Mouse (Mus musculus) Patski (cell line): ENCODE measurements around the gene Fkbp9. TPM values are rescaled to one million over a fixed set of nuclear protein-coding genes. Genes with fewer than 3 reads are reported as not detected.

Source experiments
- ATAC-seq: fragments of 100-300 bp; one replicate; pipeline ENCODE4 v1.8.0; 2021
- CTCF ChIA-PET: fragments of 350-600 bp; sonication (Branson Sonifier 250); formaldehyde crosslinking; loops from one replicate; lab custom pipeline; 2022; ENCODE audit warnings: inconsistent platforms; lab: Charles Lee
- POLR2A ChIA-PET: fragments of 350-600 bp; sonication (Branson Sonifier 250); formaldehyde crosslinking; loops from one replicate; lab custom pipeline; 2022; ENCODE audit warnings: antibody characterized with exemption, inconsistent platforms; lab: Charles Lee
- DNase-seq: peaks from one replicate; pipeline ENCODE4 v3.0.0-alpha.2; 2011; ENCODE audit warnings: low read depth, low spot score
- H3K27me3 ChIP-seq: fragments of 371-371 bp; one replicate; pipeline ENCODE4 v1.5.1; 2021
- CTCF ChIP-seq: fragments of 100-300 bp; IDR thresholded peaks from one replicate; pipeline ENCODE4 v1.5.1; 2021
- in situ Hi-C: fragments of 300-500 bp; cut with MboI; formaldehyde crosslinking; loops from 3 replicates; pipeline ENCODE4 v1.11.1; 2018; ENCODE audit warnings: low pct_unique_long_range_greater_than_20kb, mixed read lengths
- polyA plus RNA-seq: library from polyadenylated mRNA; unstranded; gene quantifications from one replicate; pipeline ENCODE4 v1.2.3, GENCODE M21; 2021

Fkbp9 gene
- polyA plus RNA-seq, 1 experiment from 2014 or later: 169 TPM

DNA sequence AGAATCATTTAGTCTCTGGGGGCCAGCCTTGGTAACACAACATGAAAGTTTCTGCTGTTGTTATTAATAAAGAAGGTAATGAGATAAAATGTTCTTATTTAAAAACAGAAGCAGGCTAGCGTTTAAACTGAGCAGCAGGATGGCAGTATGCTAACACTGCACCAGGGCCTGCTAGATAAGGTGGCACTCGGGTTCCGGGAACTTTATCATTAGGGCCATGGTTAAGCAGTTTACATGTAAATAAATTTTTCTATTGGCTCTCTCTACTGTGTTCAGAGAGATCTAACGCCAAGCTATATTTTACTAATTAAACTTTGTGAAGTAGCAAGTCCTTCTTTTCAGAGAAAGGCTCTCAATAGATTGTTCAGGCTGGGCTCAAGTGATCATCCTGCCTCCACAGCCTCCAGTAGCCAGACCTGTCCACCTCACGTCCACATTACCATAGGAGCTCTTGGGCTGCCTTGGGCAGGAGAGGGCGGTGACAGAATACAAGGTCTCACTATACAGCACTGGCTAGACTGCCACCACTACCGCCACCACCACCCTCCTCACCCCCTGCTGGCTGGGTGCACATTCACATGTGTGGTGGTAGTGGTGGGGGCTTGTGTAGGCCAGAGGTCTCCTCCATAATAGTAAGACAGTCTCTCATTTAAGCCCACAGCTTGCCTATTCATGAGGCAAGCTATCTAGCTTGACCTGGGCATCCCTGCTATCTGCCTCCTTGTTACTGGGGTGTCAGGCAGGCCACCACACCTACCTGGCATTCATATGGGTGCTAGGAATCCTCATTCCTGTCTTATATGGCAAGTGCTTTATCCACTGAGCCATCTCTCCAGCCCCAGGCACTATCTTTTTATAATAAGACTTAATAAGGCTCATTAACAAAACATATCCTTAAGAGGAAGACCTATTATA is 71.0 kb downstream of the Fkbp9 start:
- TF ChIP-seq CTCF: no peak
- ChIA-PET CTCF (interaction anchor here (0.7 to 4.0 kb wide), 3 partner anchors 11 to 93 kb away, joined by 3 to 16 read pairs (median 3); no protein-coding TSS in a partner anchor), POLR2A (no interaction called here)
- no peak for DNase-seq
- in situ Hi-C loops: no loop called here
- ATAC-seq: no peak
- no peaks in the 10 kb centered on the region for H3K27me3 ChIP-seq

DNA sequence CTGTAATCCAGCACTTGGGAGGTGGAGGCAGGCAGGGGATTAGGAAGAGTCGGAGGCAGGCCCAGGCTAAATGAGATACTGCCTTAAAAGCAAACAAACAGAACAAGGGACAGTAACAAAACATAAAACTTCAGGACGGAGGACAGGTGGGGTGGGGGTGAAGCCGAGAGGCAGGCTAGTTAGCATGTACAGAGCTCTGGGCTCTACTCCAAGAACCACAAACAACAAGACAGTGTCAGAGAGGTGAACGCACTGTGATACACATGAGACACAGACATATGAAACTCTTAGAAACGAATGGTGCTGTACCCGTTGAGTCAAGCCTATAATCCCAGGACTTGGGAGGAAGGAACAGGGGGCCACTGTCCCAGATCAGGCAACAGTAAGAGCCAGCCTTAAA is 72.0 kb downstream of the Fkbp9 start:
- ChIA-PET POLR2A (no interaction called here), CTCF (interaction anchor here (1.0 to 1.4 kb wide), 2 partner anchors 12 to 14 kb away, joined by 3 read pairs; no protein-coding TSS in a partner anchor)
- no peak for TF ChIP-seq CTCF
- DNase-seq (no peak), ATAC-seq (peak; percentile 34)
- in situ Hi-C loops: no loop called here
- no peaks in the 10 kb centered on the region for H3K27me3 ChIP-seq

DNA sequence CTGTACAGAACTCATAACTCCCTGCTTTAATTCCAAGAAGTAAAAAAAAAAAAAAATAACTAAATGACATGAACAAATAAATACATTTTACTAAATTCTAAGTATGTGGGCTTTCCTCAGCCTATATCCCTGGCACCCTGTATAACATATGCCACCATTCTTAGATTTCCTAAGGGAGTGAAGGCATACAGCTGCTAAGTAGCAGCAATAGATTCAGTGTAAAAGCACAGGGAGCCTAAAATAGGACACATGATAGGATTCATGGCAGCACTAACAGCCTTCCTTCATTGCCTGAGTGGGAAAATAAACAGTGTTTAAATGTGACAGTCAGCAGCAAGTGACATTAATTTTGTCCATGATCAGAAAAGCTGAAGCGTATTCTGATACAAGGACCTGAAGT is 72.5 kb downstream of the Fkbp9 start:
- H3K27me3 ChIP-seq: no peaks in the 10 kb centered on the region
- in situ Hi-C loops: no loop called here
- ATAC-seq (no peak), DNase-seq (no peak)
- ChIA-PET CTCF (interaction anchor here (1.0 to 1.4 kb wide), 2 partner anchors 12 to 13 kb away, joined by 3 read pairs; no protein-coding TSS in a partner anchor), POLR2A (no interaction called here)
- TF ChIP-seq CTCF: no peak

DNA sequence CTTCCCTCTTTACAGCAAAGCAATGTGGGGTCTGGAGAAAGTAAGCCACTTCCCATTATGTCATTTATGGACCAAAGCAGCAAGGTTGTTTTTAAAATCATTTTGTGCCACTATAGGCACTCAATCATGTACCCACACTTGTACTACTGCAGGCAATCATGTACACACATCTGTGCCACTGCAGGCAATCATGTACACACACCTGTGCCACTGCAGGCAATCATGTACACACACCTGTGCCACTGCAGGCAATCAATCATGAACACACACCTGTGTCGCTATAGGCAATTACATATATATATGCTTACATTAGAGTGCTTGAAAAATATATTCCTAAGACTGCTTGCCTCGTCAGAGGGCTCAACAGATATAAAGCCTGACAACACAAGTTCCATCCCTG is 73.1 kb downstream of the Fkbp9 start:
- in situ Hi-C loops: loop anchor here (5.0 kb wide), 1 partner anchor 93 kb away; no protein-coding TSS in a partner anchor
- ATAC-seq: no peak
- no peak for TF ChIP-seq CTCF
- H3K27me3 ChIP-seq: no peaks in the 10 kb centered on the region
- POLR2A ChIA-PET: no interaction called here
- no peak for DNase-seq
- CTCF ChIA-PET: no interaction called here

DNA sequence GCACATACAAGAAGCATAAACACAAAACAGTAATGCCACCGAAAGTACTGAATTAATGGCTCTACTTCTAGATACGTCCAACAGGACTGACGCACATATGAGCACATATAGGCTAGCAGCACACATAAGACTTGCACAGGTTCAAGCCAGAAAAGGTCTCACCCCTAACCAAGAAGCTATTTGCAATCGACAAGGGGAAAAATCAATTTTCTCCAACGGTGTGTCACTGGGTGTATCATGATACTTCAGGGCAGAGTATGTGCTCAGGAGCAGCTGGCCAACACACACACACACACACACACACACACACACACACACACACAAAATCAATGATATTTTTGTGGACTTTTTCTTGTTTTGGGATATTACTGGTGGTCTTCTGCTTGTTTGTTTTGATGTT is 73.6 kb downstream of the Fkbp9 start:
- H3K27me3 ChIP-seq: no peaks in the 10 kb centered on the region
- ChIA-PET POLR2A (no interaction called here), CTCF (no interaction called here)
- no peak for TF ChIP-seq CTCF
- DNase-seq (no peak), ATAC-seq (no peak)
- in situ Hi-C loops: loop anchor here (5.0 kb wide), 1 partner anchor 93 kb away; no protein-coding TSS in a partner anchor

DNA sequence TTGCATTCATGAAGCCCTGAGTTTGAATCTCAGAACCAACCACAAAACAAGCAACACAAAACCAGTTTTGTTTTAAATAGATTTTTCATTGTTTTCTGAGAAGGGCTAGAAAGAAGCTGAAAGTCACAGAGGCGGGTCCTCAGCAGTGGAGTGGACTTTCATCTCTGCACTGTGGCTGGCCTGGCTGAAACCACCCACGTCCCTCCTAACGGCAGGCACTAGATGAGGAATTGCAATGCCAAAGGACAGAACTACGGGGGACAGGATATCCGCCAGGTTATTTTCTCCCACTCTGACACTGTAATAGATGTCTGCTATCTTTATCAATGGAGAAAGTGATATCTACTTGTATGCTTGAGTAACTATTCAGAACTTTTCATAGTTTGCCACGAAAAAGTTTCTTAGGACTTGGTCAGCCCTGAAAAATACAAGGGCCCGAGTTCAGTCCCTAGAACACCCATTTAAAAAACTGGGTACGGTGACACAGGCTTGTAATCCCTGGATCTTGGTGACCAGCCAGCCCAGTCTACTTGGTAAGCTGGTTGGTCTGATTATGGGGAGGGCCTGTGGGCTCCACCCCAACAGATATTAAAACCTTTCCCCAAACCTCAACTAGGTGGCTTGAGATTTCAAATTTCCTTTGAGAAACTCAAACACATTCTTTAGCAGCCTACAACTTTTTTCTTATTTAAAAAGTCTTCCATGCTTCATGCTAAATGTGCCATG is 74.4 kb downstream of the Fkbp9 start:
- DNase-seq (no peak), ATAC-seq (no peak)
- ChIA-PET CTCF (no interaction called here), POLR2A (no interaction called here)
- H3K27me3 ChIP-seq: no peaks in the 10 kb centered on the region
- TF ChIP-seq CTCF: no peak
- in situ Hi-C loops: loop anchor here (5.0 kb wide), 1 partner anchor 94 kb away; no protein-coding TSS in a partner anchor

DNA sequence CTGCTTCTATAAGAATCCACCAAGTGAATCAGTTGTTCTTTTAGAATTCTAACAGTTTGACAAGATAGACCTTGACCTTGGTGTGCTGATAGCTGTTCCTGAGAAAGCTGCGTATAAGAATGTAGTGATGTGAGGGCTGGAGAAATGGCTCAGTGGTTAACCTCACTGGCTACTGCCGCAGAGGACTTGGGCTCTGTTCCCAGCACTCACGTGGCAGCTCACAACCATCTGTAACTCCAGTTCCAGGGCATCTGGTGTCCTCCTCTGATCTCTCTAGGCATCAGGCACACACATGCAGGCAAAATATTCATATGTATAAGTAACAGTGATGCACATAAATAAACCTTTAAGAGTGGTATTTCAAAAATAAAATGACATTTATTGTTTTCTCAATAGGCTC is 76.1 kb downstream of the Fkbp9 start:
- H3K27me3 ChIP-seq: no peaks in the 10 kb centered on the region
- in situ Hi-C loops: loop anchor here (5.0 kb wide), 1 partner anchor 96 kb away; no protein-coding TSS in a partner anchor
- TF ChIP-seq CTCF: no peak
- DNase-seq (no peak), ATAC-seq (no peak)
- ChIA-PET POLR2A (interaction anchor here (1.1 kb wide), 1 partner anchor 10 kb away, joined by 7 read pairs; no protein-coding TSS in a partner anchor), CTCF (interaction anchor here (0.9 to 3.8 kb wide), 12 partner anchors 8 to 106 kb away, joined by 3 to 29 read pairs (median 6); partner anchors contain the start of gene Fkbp9)

DNA sequence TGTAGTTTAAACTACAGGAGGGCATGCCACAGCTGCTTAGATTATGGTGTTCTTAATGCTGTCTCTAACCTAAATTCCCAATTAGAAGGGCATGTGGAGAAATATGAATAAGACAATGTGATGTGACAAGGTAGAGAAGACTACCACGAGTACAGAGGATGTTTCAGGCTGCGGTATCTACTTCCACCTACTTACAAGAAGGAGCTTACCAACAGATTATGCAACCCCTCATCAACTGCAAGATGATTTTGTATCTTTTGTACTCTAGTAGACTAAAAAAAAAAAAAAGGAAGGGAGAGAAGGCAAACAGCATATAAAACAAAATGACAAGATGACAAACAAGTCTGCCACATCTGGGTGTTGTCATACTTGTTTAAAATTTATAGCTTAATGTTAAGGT is 76.5 kb downstream of the Fkbp9 start:
- TF ChIP-seq CTCF: no peak
- ChIA-PET CTCF (interaction anchor here (0.7 to 3.8 kb wide), 19 partner anchors 8 to 1700 kb away, joined by 3 to 29 read pairs (median 5); partner anchors contain the start of genes Fkbp9 and Nt5c3), POLR2A (interaction anchor here (1.1 kb wide), 1 partner anchor 10 kb away, joined by 7 read pairs; no protein-coding TSS in a partner anchor)
- no peaks in the 10 kb centered on the region for H3K27me3 ChIP-seq
- ATAC-seq (no peak), DNase-seq (no peak)
- in situ Hi-C loops: loop anchor here (5.0 kb wide), 1 partner anchor 96 kb away; no protein-coding TSS in a partner anchor

DNA sequence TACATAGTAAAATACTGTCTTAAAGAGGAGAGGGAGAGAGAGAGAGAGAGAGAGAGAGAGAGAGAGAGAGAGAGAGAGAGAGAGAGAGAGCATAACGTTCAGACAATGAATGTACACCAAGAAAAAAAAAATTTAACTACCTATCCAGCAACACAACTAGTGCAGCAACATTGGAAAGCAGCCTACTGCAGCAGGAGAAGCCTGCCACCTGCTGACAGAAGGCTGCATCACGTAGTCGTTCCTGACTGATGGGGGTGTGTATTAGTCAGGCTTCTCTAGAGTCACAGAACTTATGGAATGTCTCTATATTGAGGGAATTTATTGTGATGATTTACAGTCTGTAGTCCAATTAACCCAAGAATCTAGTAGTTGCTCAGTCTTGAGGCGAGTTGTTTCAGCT is 77.1 kb downstream of the Fkbp9 start:
- no peaks in the 10 kb centered on the region for H3K27me3 ChIP-seq
- in situ Hi-C loops: loop anchor here (5.0 kb wide), 1 partner anchor 97 kb away; no protein-coding TSS in a partner anchor
- TF ChIP-seq CTCF: peak; percentile 95
- ATAC-seq (peak; percentile 91), DNase-seq (no peak)
- ChIA-PET POLR2A (interaction anchor here (1.1 kb wide), 1 partner anchor 9 kb away, joined by 7 read pairs; no protein-coding TSS in a partner anchor), CTCF (interaction anchor here (0.7 to 3.8 kb wide), 19 partner anchors 8 to 1700 kb away, joined by 3 to 29 read pairs (median 5); partner anchors contain the start of genes Fkbp9 and Nt5c3)

DNA sequence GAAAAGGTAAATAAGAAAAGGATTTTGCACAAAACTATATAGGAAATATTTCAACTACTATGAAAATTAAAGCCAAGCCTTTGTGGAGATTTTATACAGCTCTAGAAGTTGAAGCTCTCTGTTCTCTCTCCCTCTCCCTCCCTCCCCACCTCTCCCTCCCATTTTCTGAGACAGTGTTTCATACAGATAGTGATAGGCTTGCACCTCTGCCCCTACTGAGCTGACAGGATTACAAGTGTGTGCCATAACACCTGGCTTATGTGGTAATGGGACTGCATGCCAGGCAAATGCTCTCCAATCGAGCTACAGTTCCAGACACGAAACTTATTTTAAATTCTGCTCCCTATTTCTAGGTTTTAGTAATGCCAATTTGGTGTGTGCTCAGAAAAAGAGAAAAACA is 79.1 kb downstream of the Fkbp9 start:
- H3K27me3 ChIP-seq: no peaks in the 10 kb centered on the region
- no peak for TF ChIP-seq CTCF
- DNase-seq: no peak
- no peak for ATAC-seq
- ChIA-PET CTCF (no interaction called here), POLR2A (interaction anchor here (0.6 kb wide), 1 partner anchor 112 kb away, joined by 5 read pairs; no protein-coding TSS in a partner anchor)
- in situ Hi-C loops: loop anchor here (10.0 kb wide), 1 partner anchor 186 kb away; no protein-coding TSS in a partner anchor
